Mouse (Mus musculus): ENCODE results near the gene Rsbn1.

Gene Rsbn1

GRCm38 (mm10) chr3:103960622-103961021, 46.7 kb downstream of the Rsbn1 start:
- no peak for DNase-seq

- DNase-seq = no peak
These were observed 53.3 kb downstream of the Rsbn1 start for GRCm38 (mm10) chr3:103967231-103967630.

- DNase-seq = peak; percentile 81
These were observed 54.2 kb downstream of the Rsbn1 start, which contains the start of gene Phtf1 for GRCm38 (mm10) chr3:103967861-103968691. Phtf1 (plus strand) TSS chr3:103968110.

DNA sequence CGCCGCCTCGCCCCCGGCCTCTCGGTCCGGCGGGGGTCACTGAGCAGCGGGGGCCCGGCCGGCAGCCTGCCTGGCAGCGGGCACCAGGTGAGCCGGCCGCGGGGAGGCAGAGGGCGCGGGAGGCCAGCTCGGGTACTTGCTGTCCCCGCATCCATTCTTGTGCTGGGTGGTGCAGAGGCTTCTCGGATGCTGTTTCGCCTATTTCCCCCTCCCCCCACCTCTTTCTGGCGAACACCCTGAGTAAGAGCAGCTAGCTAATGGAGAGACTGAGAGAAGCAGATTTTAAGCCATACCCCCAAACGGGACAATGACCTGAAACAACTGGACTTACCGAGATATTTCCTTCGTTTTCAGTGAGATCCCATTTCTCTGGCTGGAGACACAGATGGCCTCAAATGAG, 54.8 kb downstream of the Rsbn1 start:
- peak; percentile 78 for DNase-seq

- no peak for DNase-seq
These were observed 57.2 kb downstream of the Rsbn1 start for GRCm38 (mm10) chr3:103971157-103971556.

GRCm38 (mm10) chr3:103984556-103984955, 70.6 kb downstream of the Rsbn1 start:
- DNase-seq = no peak

GRCm38 (mm10) chr3:103985194-103985593, 71.3 kb downstream of the Rsbn1 start:
- no peak for DNase-seq

DNA sequence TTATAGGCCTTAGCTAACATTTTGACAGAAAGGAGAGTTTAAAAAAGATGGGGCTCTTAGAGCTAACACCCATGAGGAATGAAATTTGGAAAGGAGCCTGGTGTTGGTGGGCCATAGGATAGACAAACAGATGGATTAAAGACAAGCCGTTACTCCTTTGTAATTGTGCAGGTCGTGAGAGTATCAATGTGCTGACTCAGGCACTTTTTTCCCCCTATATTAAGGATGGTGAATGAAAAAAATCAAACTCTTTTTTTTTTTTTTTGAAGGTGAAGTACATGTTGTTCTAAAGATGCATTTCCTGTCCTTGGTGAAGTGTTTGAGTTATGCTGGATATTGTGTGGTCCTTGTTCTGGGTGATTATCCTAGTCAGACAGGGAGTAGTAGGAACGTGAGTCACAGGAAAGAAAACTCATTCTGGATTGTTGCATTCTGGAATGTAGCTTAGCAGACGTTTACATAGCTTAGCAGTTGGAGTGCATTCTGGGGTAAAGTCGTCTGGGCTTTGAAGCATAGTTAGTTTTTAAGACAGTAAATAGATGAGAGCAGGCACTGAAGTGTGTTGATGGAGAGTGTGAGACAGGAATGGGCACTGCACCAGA, 74.0 kb downstream of the Rsbn1 start:
- no peak for DNase-seq

- DNase-seq = no peak
These were observed 75.4 kb downstream of the Rsbn1 start for GRCm38 (mm10) chr3:103989352-103989751.

DNA sequence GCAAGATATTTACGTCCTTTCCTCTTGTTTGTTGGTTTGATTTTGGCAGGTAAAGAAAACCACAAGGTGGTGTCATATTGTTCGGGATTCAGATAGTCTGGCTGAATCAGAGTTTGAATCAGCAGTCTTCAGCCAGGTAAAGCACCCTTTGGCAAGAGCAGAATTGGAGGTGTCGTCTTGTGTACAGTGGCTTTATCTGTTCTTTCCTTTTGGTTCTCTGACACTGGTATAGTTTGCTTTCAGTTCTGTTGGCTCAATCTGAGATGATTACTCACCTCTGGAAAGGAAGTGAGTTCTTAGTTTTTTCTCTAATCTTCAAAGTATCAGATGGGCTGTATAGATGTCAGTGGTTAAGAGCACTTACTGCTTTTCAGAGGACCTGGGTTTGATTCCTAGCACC, 77.4 kb downstream of the Rsbn1 start:
- no peak for DNase-seq

GRCm38 (mm10) chr3:103998724-103999123, 84.8 kb downstream of the Rsbn1 start:
- no peak for DNase-seq

- peak; percentile 29 for DNase-seq
These were observed 93.1 kb downstream of the Rsbn1 start for GRCm38 (mm10) chr3:104006896-104007466.

DNA sequence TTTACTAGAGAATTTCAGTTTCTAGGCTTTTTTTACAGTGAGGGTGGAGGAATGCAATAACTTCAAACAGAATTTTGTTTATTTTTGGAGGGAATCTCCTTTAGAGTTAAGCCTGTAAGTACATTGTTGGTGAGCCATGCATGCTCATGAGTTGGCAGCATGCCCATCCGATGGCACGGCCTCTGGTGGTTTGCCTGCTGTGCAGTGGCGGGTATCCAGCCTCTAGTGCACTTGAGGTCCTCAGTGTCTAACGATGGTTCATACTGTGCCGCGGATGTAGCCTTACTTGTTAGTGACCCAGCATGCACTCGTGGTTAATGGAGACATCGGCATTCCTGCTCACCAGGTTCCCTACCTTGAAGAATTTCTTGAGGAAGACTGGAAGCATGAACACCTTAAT, 93.6 kb downstream of the Rsbn1 start:
- peak; percentile 48 for DNase-seq

DNA sequence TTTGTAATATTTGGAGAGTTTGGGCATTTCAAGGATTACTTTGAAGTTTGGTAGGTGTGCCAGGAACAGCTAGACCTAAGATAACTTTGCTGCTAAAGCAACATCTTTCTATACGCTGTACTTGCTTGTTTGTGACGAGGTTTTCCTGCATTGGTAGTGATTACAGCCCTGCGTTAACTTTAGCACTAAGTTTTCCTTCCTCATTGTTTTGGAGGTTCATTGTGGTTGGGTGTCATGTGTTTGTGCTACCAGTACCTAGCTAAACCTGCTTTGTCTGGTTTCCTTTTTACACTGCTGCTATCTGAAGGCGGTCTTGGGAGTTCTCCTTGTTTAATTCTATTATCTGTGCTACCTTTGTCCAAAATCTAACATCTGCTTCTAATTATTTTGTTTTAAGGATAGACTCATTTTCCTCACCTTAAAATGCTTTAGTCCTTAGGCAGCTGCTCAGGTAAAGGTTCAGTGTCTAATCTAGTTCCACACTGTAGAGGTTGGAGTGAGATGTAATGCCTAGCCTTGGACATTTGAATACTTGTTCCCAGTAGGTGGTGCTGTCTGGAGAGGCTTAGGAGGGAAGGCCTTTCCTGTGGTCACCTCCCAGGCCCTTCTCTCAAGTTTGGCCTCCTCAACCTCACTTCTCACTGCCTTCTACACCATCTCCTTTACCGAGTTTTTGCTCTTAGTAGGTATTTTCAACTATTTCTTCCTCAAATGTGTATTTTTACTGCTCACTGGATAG, 96.2 kb downstream of the Rsbn1 start:
- no peak for DNase-seq

- no peak for DNase-seq
These were observed 98.1 kb downstream of the Rsbn1 start for GRCm38 (mm10) chr3:104011972-104012371.
